Mouse (Mus musculus): ENCODE data around the gene F930015N05Rik.

F930015N05Rik gene

GRCm38 (mm10) chr11:64436412-64436727 lies at the start of gene F930015N05Rik:
F930015N05Rik (minus strand) TSS chr11:64436653.
- no peak for DNase-seq (ENCODE audit: low read depth, low spot score)

GRCm38 (mm10) chr11:64481445-64481844 lies 45.0 kb upstream of the F930015N05Rik start:
- DNase-seq (ENCODE audit: low read depth, low spot score), result no peak

- no peak for DNase-seq (ENCODE audit: low read depth, low spot score)
Measured at GRCm38 (mm10) chr11:64473679-64474078, 37.2 kb upstream of the F930015N05Rik start.

GRCm38 (mm10) chr11:64470689-64471088 lies 34.2 kb upstream of the F930015N05Rik start:
- DNase-seq (ENCODE audit: low read depth, low spot score), result no peak

GRCm38 (mm10) chr11:64468737-64469136 lies 32.3 kb upstream of the F930015N05Rik start:
- DNase-seq (ENCODE audit: low read depth, low spot score), result no peak

- no peak for DNase-seq (ENCODE audit: low read depth, low spot score)
Measured at GRCm38 (mm10) chr11:64461746-64462145, 25.3 kb upstream of the F930015N05Rik start.

GRCm38 (mm10) chr11:64448586-64449315 lies 12.3 kb upstream of the F930015N05Rik start:
- no peak for DNase-seq (ENCODE audit: low read depth, low spot score)

- no peak for DNase-seq (ENCODE audit: low read depth, low spot score)
Measured at GRCm38 (mm10) chr11:64445227-64445626, 8.8 kb upstream of the F930015N05Rik start.

- DNase-seq (ENCODE audit: low read depth, low spot score), result no peak
Measured at GRCm38 (mm10) chr11:64442701-64443100, 6.2 kb upstream of the F930015N05Rik start.

- peak; percentile 65 for DNase-seq (ENCODE audit: low read depth, low spot score)
Measured at GRCm38 (mm10) chr11:64442119-64442518, 5.7 kb upstream of the F930015N05Rik start.

GRCm38 (mm10) chr11:64438909-64439308 lies 2.5 kb upstream of the F930015N05Rik start:
- DNase-seq (ENCODE audit: low read depth, low spot score), result no peak

- DNase-seq (ENCODE audit: low read depth, low spot score), result no peak
Measured at GRCm38 (mm10) chr11:64437721-64438120, 1.3 kb upstream of the F930015N05Rik start.

- DNase-seq (ENCODE audit: low read depth, low spot score), result no peak
Measured at GRCm38 (mm10) chr11:64436791-64437298, 392 bp upstream of the F930015N05Rik start.

GRCm38 (mm10) chr11:64435546-64436411 lies 674 bp downstream of the F930015N05Rik start:
- DNase-seq (ENCODE audit: low read depth, low spot score), result peak; percentile 24

- peak; percentile 59 for DNase-seq (ENCODE audit: low read depth, low spot score)
Measured at GRCm38 (mm10) chr11:64434611-64435545, 1.6 kb downstream of the F930015N05Rik start, which contains the start of gene Hs3st3a1. Hs3st3a1 (plus strand) TSS chr11:64435332.

GRCm38 (mm10) chr11:64418969-64419368 lies 17.5 kb downstream of the F930015N05Rik start:
- no peak for DNase-seq (ENCODE audit: low read depth, low spot score)

- DNase-seq (ENCODE audit: low read depth, low spot score), result no peak
Measured at GRCm38 (mm10) chr11:64400534-64401093, 35.8 kb downstream of the F930015N05Rik start.

- no peak for DNase-seq (ENCODE audit: low read depth, low spot score)
Measured at GRCm38 (mm10) chr11:64397612-64398011, 38.8 kb downstream of the F930015N05Rik start.

GRCm38 (mm10) chr11:64396949-64397348 lies 39.5 kb downstream of the F930015N05Rik start:
- no peak for DNase-seq (ENCODE audit: low read depth, low spot score)

GRCm38 (mm10) chr11:64396331-64396881 lies 40.0 kb downstream of the F930015N05Rik start:
- DNase-seq (ENCODE audit: low read depth, low spot score), result peak; percentile 13

- no peak for DNase-seq (ENCODE audit: low read depth, low spot score)
Measured at GRCm38 (mm10) chr11:64386333-64386732, 50.1 kb downstream of the F930015N05Rik start.

Data from embryo, embryonic 11.5 days (tissue).